Mouse (Mus musculus) forelimb bud, embryonic 11.5 days (tissue): ENCODE measurements at regions not wholly inside any gene's neighbourhood (a gene's known extent, or its start where the extent isn't known, plus 50 kb on each side); places are given as distances from the start of the nearest gene placed in this dataset.

Experiments
- DNase-seq: peaks from one replicate; pipeline ENCODE4 v3.0.0-alpha.2; 2012; ENCODE audit warnings: low read depth, low spot score

GRCm38 (mm10) chr16:25042669-25043440, 243.8 kb upstream of the Tprg start:
- DNase-seq, result no peak

- no peak for DNase-seq
These were observed 242.0 kb upstream of the Tprg start for GRCm38 (mm10) chr16:25044637-25045036.

GRCm38 (mm10) chr16:25047726-25048125, 238.9 kb upstream of the Tprg start:
- no peak for DNase-seq

GRCm38 (mm10) chr16:25049928-25050510, 236.6 kb upstream of the Tprg start:
- DNase-seq, result no peak

- DNase-seq, result no peak
These were observed 235.6 kb upstream of the Tprg start for GRCm38 (mm10) chr16:25051044-25051443.

- DNase-seq, result no peak
These were observed 234.2 kb upstream of the Tprg start for GRCm38 (mm10) chr16:25052428-25052827.

- no peak for DNase-seq
These were observed 233.7 kb upstream of the Tprg start for GRCm38 (mm10) chr16:25052917-25053343.

- no peak for DNase-seq
These were observed 232.3 kb upstream of the Tprg start for GRCm38 (mm10) chr16:25054304-25054703.

- DNase-seq, result no peak
These were observed 231.2 kb upstream of the Tprg start for GRCm38 (mm10) chr16:25055376-25055775.

- DNase-seq, result no peak
These were observed 228.4 kb upstream of the Tprg start for GRCm38 (mm10) chr16:25058051-25058747.

- DNase-seq, result peak; percentile 78
These were observed 227.7 kb upstream of the Tprg start for GRCm38 (mm10) chr16:25058812-25059501.

- no peak for DNase-seq
These were observed 227.1 kb upstream of the Tprg start for GRCm38 (mm10) chr16:25059504-25059992.

- no peak for DNase-seq
These were observed 226.4 kb upstream of the Tprg start for GRCm38 (mm10) chr16:25060266-25060665.

- DNase-seq, result no peak
These were observed 225.0 kb upstream of the Tprg start for GRCm38 (mm10) chr16:25061631-25062030.

GRCm38 (mm10) chr16:25063981-25064380, 222.6 kb upstream of the Tprg start:
- no peak for DNase-seq

GRCm38 (mm10) chr16:25064538-25064937, 222.1 kb upstream of the Tprg start:
- peak; percentile 83 for DNase-seq

- no peak for DNase-seq
These were observed 219.8 kb upstream of the Tprg start for GRCm38 (mm10) chr16:25066822-25067221.

- DNase-seq, result peak; percentile 35
These were observed 219.1 kb upstream of the Tprg start for GRCm38 (mm10) chr16:25067276-25068249.

GRCm38 (mm10) chr16:25080811-25081210, 205.8 kb upstream of the Tprg start:
- DNase-seq, result no peak

GRCm38 (mm10) chr16:25083729-25084128, 202.9 kb upstream of the Tprg start:
- no peak for DNase-seq
